Mouse (Mus musculus) ES-E14 (cell line): ENCODE measurements around the gene Sstr2. TPM values are rescaled to one million over a fixed set of nuclear protein-coding genes. Genes with fewer than 3 reads are reported as not detected.

Experiments
- DNase-seq: peaks from one replicate; pipeline ENCODE4 v3.0.0-alpha.2; 2013; ENCODE audit warnings: low read depth, low spot score
- H3K27ac ChIP-seq: 2 replicates; pipeline ENCODE4 v1.5.1; 2012; ENCODE audit warnings: low read depth, mild to moderate bottlenecking, low read length, moderate library complexity, mixed read lengths; ENCODE audit not compliant: poor library complexity, insufficient read depth, severe bottlenecking
- H3K36me3 ChIP-seq: 2 replicates; pipeline ENCODE4 v1.6.1; 2012; ENCODE audit warnings: mild to moderate bottlenecking, low read length, moderate library complexity, mixed read lengths; ENCODE audit not compliant: control insufficient read depth, poor library complexity, insufficient read depth, severe bottlenecking
- H3K4me1 ChIP-seq, 2 experiments: fragments of 150-350 bp in 1 of 2; sonication (generic) in 1 of 2; 2 replicates each; pipeline ENCODE4 v1.6.1; 2012; ENCODE audit warnings: low read length in 2 of 2, mild to moderate bottlenecking in 1 of 2, mixed read lengths in 1 of 2; ENCODE audit not compliant: control insufficient read depth in 2 of 2, insufficient read depth in 2 of 2, poor library complexity in 1 of 2
- H3K4me3 ChIP-seq, 2 experiments: fragments of 150-350 bp in 1 of 2; sonication (generic) in 1 of 2; 2 replicates each; pipeline ENCODE4 v1.5.1; 2012; ENCODE audit warnings: low read length in 2 of 2, low read depth in 1 of 2, mild to moderate bottlenecking in 1 of 2, mixed read lengths in 1 of 2; ENCODE audit not compliant: insufficient read depth in 1 of 2, poor library complexity in 1 of 2, severe bottlenecking in 1 of 2
- H3K9ac ChIP-seq: 2 replicates; pipeline ENCODE4 v1.6.1; 2012; ENCODE audit warnings: low read depth, mild to moderate bottlenecking, low read length, mixed read lengths; ENCODE audit not compliant: poor library complexity, insufficient read depth, severe bottlenecking
- H3K9me3 ChIP-seq: fragments of 150-350 bp; sonication (generic); 2 replicates; pipeline ENCODE4 v1.6.1; 2012; ENCODE audit warnings: low read depth, mild to moderate bottlenecking, low read length; ENCODE audit not compliant: control insufficient read depth, insufficient read depth
- CHD2 ChIP-seq: IDR thresholded peaks from 2 replicates; pipeline ENCODE4 v1.6.1; 2014; ENCODE audit warnings: mild to moderate bottlenecking, low read depth, low read length, inconsistent platforms
- HCFC1 ChIP-seq: IDR thresholded peaks from 2 replicates; pipeline ENCODE4 v1.6.1; 2012; ENCODE audit warnings: low read length, inconsistent platforms, borderline replicate concordance; ENCODE audit not compliant: insufficient read depth
- MAFK ChIP-seq: IDR thresholded peaks from 2 replicates; pipeline ENCODE4 v1.6.1; 2014; ENCODE audit warnings: mild to moderate bottlenecking, low read depth, low read length, inconsistent platforms; ENCODE audit not compliant: insufficient read depth
- ZC3H11A ChIP-seq: IDR thresholded peaks from 2 replicates; pipeline ENCODE4 v1.6.1; 2012; ENCODE audit warnings: low read depth, mild to moderate bottlenecking, inconsistent platforms, low read length, borderline replicate concordance
- ZNF384 ChIP-seq: IDR thresholded peaks from 2 replicates; pipeline ENCODE4 v1.6.1; 2012; ENCODE audit warnings: low read depth, low read length, inconsistent platforms
- in situ Hi-C, 2 experiments: fragments of 600-800 bp; cut with MboI; formaldehyde crosslinking; loops; one replicate each; pipeline ENCODE4 v1.15.1; 2025; ENCODE audit warnings: low sequenced_read_pairs in 2 of 2, inconsistent platforms in 1 of 2; ENCODE audit not compliant: unreplicated experiment in 2 of 2
- total RNA-seq: library from RNA; depleted of rRNA; stranded (reverse); fragments of 300-350 nt; gene quantifications from 2 replicates; pipeline ENCODE4 v1.2.3, GENCODE M21; 2012

Sstr2 gene
- total RNA-seq, 1 experiment, result 0.45 TPM

GRCm38 (mm10) chr11:113661835-113662351 is 42.8 kb downstream of the Sstr2 start:
- H3K27ac ChIP-seq, result no peak overlapping the region
- TF ChIP-seq ZC3H11A (no peak), CHD2 (no peak), ZNF384 (no peak), HCFC1 (no peak), MAFK (no peak)
- no peak for DNase-seq
- peaks cover 2 to 8% of the 10 kb centered on the region in 2 experiments; a peak in 2 of 4 replicates for H3K4me1 ChIP-seq
- H3K4me3 ChIP-seq, result no peak overlapping the region
- H3K36me3 ChIP-seq, result peaks cover 45% of the 10 kb centered on the region
- no peak overlapping the region for H3K9ac ChIP-seq
- H3K9me3 ChIP-seq, result no peaks in the 10 kb centered on the region
- in situ Hi-C loops, result no loop called here

DNA sequence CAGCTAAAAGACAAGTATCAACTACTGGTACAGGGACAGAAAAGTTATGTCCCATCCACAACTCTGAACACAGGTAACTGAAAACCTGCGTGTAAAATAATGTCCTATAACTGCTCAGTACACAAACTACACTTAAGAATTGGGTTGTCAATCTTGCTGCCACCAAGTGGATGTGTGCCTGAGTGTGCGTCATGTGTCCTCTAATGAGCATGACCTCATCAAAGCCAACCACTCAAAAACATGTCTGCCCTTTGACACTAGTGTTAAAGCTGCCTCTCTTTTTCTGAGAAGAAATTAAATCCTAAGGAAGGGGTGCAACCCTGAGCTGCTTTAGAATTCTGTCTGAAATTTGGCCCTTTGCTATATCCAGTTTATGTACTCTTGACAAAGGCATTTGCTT is 45.1 kb downstream of the Sstr2 start:
- Histone ChIP-seq H3K9ac (no peak overlapping the region), H3K36me3 (peaks cover 29% of the 10 kb centered on the region), H3K4me3 (no peak overlapping the region), H3K27ac (no peak overlapping the region), H3K4me1 (peaks cover under 1 to 4% of the 10 kb centered on the region in 2 experiments; a peak in 2 of 4 replicates), H3K9me3 (no peaks in the 10 kb centered on the region)
- no peak for DNase-seq
- in situ Hi-C loops, result no loop called here
- TF ChIP-seq HCFC1, result no peak
- no peak for TF ChIP-seq MAFK
- TF ChIP-seq CHD2, result no peak
- TF ChIP-seq ZC3H11A, result no peak
- TF ChIP-seq ZNF384, result no peak

- no peak overlapping the region for H3K27ac ChIP-seq
- in situ Hi-C loops, result no loop called here
- peaks cover 25% of the 10 kb centered on the region for H3K36me3 ChIP-seq
- no peak overlapping the region for H3K4me3 ChIP-seq
- TF ChIP-seq MAFK, result no peak
- no peak for TF ChIP-seq ZC3H11A
- no peak for TF ChIP-seq HCFC1
- no peak for TF ChIP-seq ZNF384
- no peak for TF ChIP-seq CHD2
- H3K4me1 ChIP-seq, result peaks cover 0 to 4% of the 10 kb centered on the region in 2 experiments; a peak in 1 of 4 replicates
- H3K9ac ChIP-seq, result no peak overlapping the region
- no peaks in the 10 kb centered on the region for H3K9me3 ChIP-seq
- DNase-seq, result no peak
These were observed 47.1 kb downstream of the Sstr2 start for GRCm38 (mm10) chr11:113666205-113666604.

GRCm38 (mm10) chr11:113666648-113667047 is 47.5 kb downstream of the Sstr2 start:
- Histone ChIP-seq H3K27ac (no peak overlapping the region), H3K4me3 (no peak overlapping the region), H3K9me3 (no peaks in the 10 kb centered on the region), H3K4me1 (peaks cover 0 to 4% of the 10 kb centered on the region in 2 experiments; a peak in 1 of 4 replicates), H3K36me3 (peaks cover 21% of the 10 kb centered on the region), H3K9ac (no peak overlapping the region)
- TF ChIP-seq HCFC1 (no peak), ZC3H11A (no peak), CHD2 (no peak), MAFK (no peak), ZNF384 (no peak)
- in situ Hi-C loops, result no loop called here
- no peak for DNase-seq

DNA sequence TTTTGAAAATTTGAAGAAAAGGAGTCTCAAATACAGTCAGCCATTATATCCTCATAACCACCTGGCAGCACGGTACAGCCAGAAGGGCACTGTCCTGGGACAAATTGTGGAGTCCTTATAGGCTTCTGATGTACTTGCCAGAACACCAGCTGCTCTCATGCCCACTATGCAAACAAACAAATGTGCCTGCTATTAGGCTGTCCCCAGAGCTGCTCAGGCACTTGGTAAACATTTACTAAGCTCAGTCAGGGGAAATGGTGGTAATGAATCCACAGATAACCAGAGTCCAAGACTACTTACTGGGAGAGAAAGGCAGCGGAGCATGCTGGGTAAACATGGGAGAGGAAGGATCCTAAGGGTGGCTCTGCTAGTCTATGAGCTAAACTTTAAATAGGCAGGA is 48.0 kb downstream of the Sstr2 start:
- no peak overlapping the region for H3K9ac ChIP-seq
- no peak for DNase-seq
- H3K36me3 ChIP-seq, result peaks cover 17% of the 10 kb centered on the region
- H3K27ac ChIP-seq, result no peak overlapping the region
- TF ChIP-seq ZNF384 (no peak), HCFC1 (no peak), MAFK (no peak), CHD2 (no peak), ZC3H11A (no peak)
- H3K4me1 ChIP-seq, result peaks cover 0 to 4% of the 10 kb centered on the region in 2 experiments; a peak in 1 of 4 replicates
- no peak overlapping the region for H3K4me3 ChIP-seq
- in situ Hi-C loops, result no loop called here
- no peaks in the 10 kb centered on the region for H3K9me3 ChIP-seq
